Mouse (Mus musculus): ENCODE measurements at regions not wholly inside any gene's neighbourhood (a gene's known extent, or its start where the extent isn't known, plus 50 kb on each side); places are given as distances from the start of the nearest gene placed in this dataset.

- 0 out of 2 replicates have a peak, but pooled peaks cover 2% of the 10 kb centered on the region for H3K4me1 ChIP-seq
- no peaks in the 10 kb centered on the region for H3K9me3 ChIP-seq
- H3K4me2 ChIP-seq = no peak overlapping the region
- H3K36me3 ChIP-seq (replicated peaks) = no peaks in the 10 kb centered on the region
- no peak overlapping the region for H3K27ac ChIP-seq
- no peaks in the 10 kb centered on the region for H3K27me3 ChIP-seq
- 85% methylated on average over 6 of the region's 6 CpGs for WGBS
- no peak overlapping the region for H3K4me3 ChIP-seq (replicated peaks)
- no peak overlapping the region for H3K9ac ChIP-seq
- no peak for ATAC-seq (ENCODE audit: low FRiP score)
Measured at GRCm38 (mm10) chr10:114956257-114956656, 154.2 kb upstream of the Trhde start.

- no peak for ATAC-seq (ENCODE audit: low FRiP score)
- Histone ChIP-seq H3K27me3 (no peaks in the 10 kb centered on the region), H3K4me3 (replicated peaks) (no peak overlapping the region), H3K9me3 (no peaks in the 10 kb centered on the region), H3K4me2 (no peak overlapping the region), H3K4me1 (0 out of 2 replicates have a peak, but pooled peaks cover 2% of the 10 kb centered on the region), H3K9ac (no peak overlapping the region), H3K27ac (no peak overlapping the region), H3K36me3 (replicated peaks) (no peaks in the 10 kb centered on the region)
Measured at GRCm38 (mm10) chr10:114955608-114956007, 153.5 kb upstream of the Trhde start.

GRCm38 (mm10) chr10:114953358-114953757 lies 151.3 kb upstream of the Trhde start:
- Histone ChIP-seq H3K27me3 (no peaks in the 10 kb centered on the region), H3K4me2 (no peak overlapping the region), H3K9me3 (no peaks in the 10 kb centered on the region), H3K9ac (no peak overlapping the region), H3K4me3 (replicated peaks) (no peak overlapping the region), H3K4me1 (0 out of 2 replicates have a peak, but pooled peaks cover 2% of the 10 kb centered on the region), H3K27ac (no peak overlapping the region), H3K36me3 (replicated peaks) (no peaks in the 10 kb centered on the region)
- 90% methylated on average over 12 of the region's 12 CpGs for WGBS
- no peak for ATAC-seq (ENCODE audit: low FRiP score)

- Histone ChIP-seq H3K27ac (no peak overlapping the region), H3K27me3 (no peaks in the 10 kb centered on the region), H3K4me1 (no peaks in the 10 kb centered on the region), H3K4me3 (replicated peaks) (no peak overlapping the region), H3K36me3 (replicated peaks) (no peaks in the 10 kb centered on the region), H3K4me2 (no peak overlapping the region), H3K9me3 (no peaks in the 10 kb centered on the region), H3K9ac (no peak overlapping the region)
- 91% methylated on average over 6 of the region's 6 CpGs for WGBS
- ATAC-seq (ENCODE audit: low FRiP score) = no peak
Measured at GRCm38 (mm10) chr10:114949194-114949593, 147.1 kb upstream of the Trhde start.

- Histone ChIP-seq H3K9me3 (no peaks in the 10 kb centered on the region), H3K27ac (no peak overlapping the region), H3K4me1 (no peaks in the 10 kb centered on the region), H3K36me3 (replicated peaks) (no peaks in the 10 kb centered on the region), H3K4me2 (no peak overlapping the region), H3K4me3 (replicated peaks) (no peak overlapping the region), H3K9ac (no peak overlapping the region), H3K27me3 (no peaks in the 10 kb centered on the region)
- no peak for ATAC-seq (ENCODE audit: low FRiP score)
- 79% methylated on average over 2 of the region's 2 CpGs for WGBS
Measured at GRCm38 (mm10) chr10:114924746-114925145, 122.6 kb upstream of the Trhde start.

- WGBS = 75% methylated on average over 3 of the region's 3 CpGs
Measured at GRCm38 (mm10) chr10:114913971-114914370, 111.9 kb upstream of the Trhde start.

GRCm38 (mm10) chr10:114891916-114892315 lies 89.8 kb upstream of the Trhde start:
- no peak overlapping the region for H3K4me3 ChIP-seq (replicated peaks)
- no peak overlapping the region for H3K9ac ChIP-seq
- H3K9me3 ChIP-seq = no peaks in the 10 kb centered on the region
- 91% methylated on average over 2 of the region's 2 CpGs for WGBS
- H3K4me1 ChIP-seq = no peaks in the 10 kb centered on the region
- H3K4me2 ChIP-seq = no peak overlapping the region
- H3K36me3 ChIP-seq (replicated peaks) = no peaks in the 10 kb centered on the region
- ATAC-seq (ENCODE audit: low FRiP score) = no peak
- no peaks in the 10 kb centered on the region for H3K27me3 ChIP-seq
- no peak overlapping the region for H3K27ac ChIP-seq

More at GRCm38 (mm10) chr10:114913971-114914370, 111.9 kb upstream of the Trhde start:
- Histone ChIP-seq H3K4me2 (no peak overlapping the region), H3K36me3 (replicated peaks) (no peaks in the 10 kb centered on the region), H3K4me3 (replicated peaks) (no peak overlapping the region), H3K9me3 (no peaks in the 10 kb centered on the region), H3K27me3 (no peaks in the 10 kb centered on the region), H3K27ac (no peak overlapping the region), H3K4me1 (no peaks in the 10 kb centered on the region), H3K9ac (no peak overlapping the region)
- ATAC-seq (ENCODE audit: low FRiP score) = no peak

- H3K4me2 ChIP-seq = no peak overlapping the region
- H3K4me1 ChIP-seq = no peaks in the 10 kb centered on the region
- no peaks in the 10 kb centered on the region for H3K36me3 ChIP-seq (replicated peaks)
- no peak for ATAC-seq (ENCODE audit: low FRiP score)
- H3K27me3 ChIP-seq = no peaks in the 10 kb centered on the region
- no peak overlapping the region for H3K27ac ChIP-seq
- WGBS = 91% methylated on average over 12 of the region's 12 CpGs
- no peaks in the 10 kb centered on the region for H3K9me3 ChIP-seq
- H3K9ac ChIP-seq = no peak overlapping the region
- no peak overlapping the region for H3K4me3 ChIP-seq (replicated peaks)
Measured at GRCm38 (mm10) chr10:114890726-114891430, 88.8 kb upstream of the Trhde start.

- H3K4me1 ChIP-seq = no peaks in the 10 kb centered on the region
- H3K9me3 ChIP-seq = no peaks in the 10 kb centered on the region
- no peak for ATAC-seq (ENCODE audit: low FRiP score)
- 84% methylated on average over 2 of the region's 2 CpGs for WGBS
- H3K27ac ChIP-seq = no peak overlapping the region
- H3K9ac ChIP-seq = no peak overlapping the region
- H3K36me3 ChIP-seq (replicated peaks) = no peaks in the 10 kb centered on the region
- H3K4me3 ChIP-seq (replicated peaks) = no peak overlapping the region
- H3K4me2 ChIP-seq = no peak overlapping the region
- no peaks in the 10 kb centered on the region for H3K27me3 ChIP-seq
Measured at GRCm38 (mm10) chr10:114871201-114871600, 69.1 kb upstream of the Trhde start.

GRCm38 (mm10) chr10:114857166-114857565 lies 55.1 kb upstream of the Trhde start:
- no peak for ATAC-seq (ENCODE audit: low FRiP score)
- Histone ChIP-seq H3K4me2 (no peak overlapping the region), H3K27ac (no peak overlapping the region), H3K27me3 (no peaks in the 10 kb centered on the region), H3K9ac (no peak overlapping the region), H3K4me3 (replicated peaks) (no peak overlapping the region), H3K36me3 (replicated peaks) (no peaks in the 10 kb centered on the region), H3K4me1 (no peaks in the 10 kb centered on the region), H3K9me3 (no peaks in the 10 kb centered on the region)
- WGBS = 70% methylated on average over 4 of the region's 4 CpGs

- no peaks in the 10 kb centered on the region for H3K9me3 ChIP-seq
- no peak overlapping the region for H3K27ac ChIP-seq
- no peak overlapping the region for H3K4me2 ChIP-seq
- H3K27me3 ChIP-seq = no peaks in the 10 kb centered on the region
- no peak overlapping the region for H3K9ac ChIP-seq
- no peaks in the 10 kb centered on the region for H3K36me3 ChIP-seq (replicated peaks)
- no peak for ATAC-seq (ENCODE audit: low FRiP score)
- no peak overlapping the region for H3K4me3 ChIP-seq (replicated peaks)
- no peaks in the 10 kb centered on the region for H3K4me1 ChIP-seq
Measured at GRCm38 (mm10) chr10:114852688-114853087, 50.6 kb upstream of the Trhde start.
